Mouse (Mus musculus) G1E (cell line): ENCODE data around the gene Myh7b. TPM values are rescaled to one million over a fixed set of nuclear protein-coding genes. Genes with fewer than 3 reads are reported as not detected.

Experiments
- ATAC-seq: 2 replicates; pipeline ENCODE4 v1.8.0; 2016; ENCODE audit warnings: mild to moderate bottlenecking; ENCODE audit not compliant: insufficient number of reproducible peaks, poor library complexity, low FRiP score, severe bottlenecking; ENCODE audit errors: extremely low read depth
- DNase-seq: peaks from one replicate; pipeline ENCODE4 v3.0.0; 2012; ENCODE audit warnings: low spot score
- H3K27me3 ChIP-seq: 2 replicates; pipeline ENCODE4 v1.6.1; 2012; ENCODE audit warnings: mild to moderate bottlenecking, low read length, inconsistent platforms; ENCODE audit not compliant: insufficient read depth
- H3K36me3 ChIP-seq: replicated peaks from 2 replicates; pipeline ENCODE3; 2012; ENCODE audit warnings: mild to moderate bottlenecking, inconsistent platforms
- H3K4me1 ChIP-seq: 2 replicates; pipeline ENCODE4 v1.6.1; 2012; ENCODE audit warnings: low read depth, low read length, inconsistent platforms, mixed read lengths; ENCODE audit not compliant: insufficient read depth
- H3K4me3 ChIP-seq: 2 replicates; pipeline ENCODE4 v1.5.1; 2012; ENCODE audit warnings: low read depth, mild to moderate bottlenecking, inconsistent platforms, low read length, moderate library complexity, mixed read lengths
- H3K9me3 ChIP-seq: replicated peaks from 2 replicates; pipeline ENCODE4 v1.6.1; 2012; ENCODE audit warnings: inconsistent platforms
- CTCF ChIP-seq: IDR thresholded peaks from 2 replicates; pipeline ENCODE4 v1.5.1; 2012; ENCODE audit warnings: low read depth, low read length, inconsistent platforms, mixed read lengths
- GATA1 ChIP-seq: IDR thresholded peaks from 2 replicates; pipeline ENCODE4 v1.6.1; 2012; ENCODE audit warnings: borderline replicate concordance, low read length, inconsistent platforms, mixed read lengths
- GATA2 ChIP-seq: IDR thresholded peaks from 2 replicates; pipeline ENCODE4 v1.6.1; 2012; ENCODE audit warnings: low read depth, low read length, inconsistent platforms, borderline replicate concordance
- POLR2AphosphoS5 ChIP-seq: IDR thresholded peaks from 2 replicates; pipeline ENCODE4 v1.6.1; 2012; ENCODE audit warnings: low read depth, low read length, inconsistent platforms; ENCODE audit not compliant: insufficient replicate concordance
- TAL1 ChIP-seq: conservative IDR thresholded peaks from 2 replicates; pipeline ENCODE4 v1.6.1; 2012; ENCODE audit warnings: low read depth, low read length, inconsistent platforms, mixed read lengths
- polyA plus RNA-seq: library from polyadenylated mRNA; stranded (reverse); fragments of >175 nt; gene quantifications from 2 replicates; pipeline ENCODE4 v1.2.3, GENCODE M21; 2012
- total RNA-seq, 2 experiments: library from RNA; stranded (forward) in 1 of 2; stranded (reverse) in 1 of 2; fragments of 200-1000 nt in 1 of 2; fragments of >200 nt in 1 of 2; fragmentation: Nextera tagmentation in 1 of 2; gene quantifications; 2 replicates each; pipeline ENCODE4 v1.2.3; 2014 to 2017

Myh7b gene
- total and polyA plus RNA-seq, 3 experiments = 1.7 to 8.3 (median 2.3) TPM

- Histone ChIP-seq H3K9me3 (no peaks in the 10 kb centered on the region), H3K4me3 (no peak overlapping the region), H3K27me3 (peaks cover 25% of the 10 kb centered on the region; the same call in 1 of the 2 replicates), H3K36me3 (peaks cover 51% of the 10 kb centered on the region), H3K4me1 (peaks cover 14% of the 10 kb centered on the region)
- DNase-seq = no peak
- TF ChIP-seq GATA1 = no peak
- TF ChIP-seq CTCF = no peak
- no peak for TF ChIP-seq POLR2AphosphoS5
- TF ChIP-seq TAL1 = no peak
- no peak for ATAC-seq
These were observed 19.1 kb downstream of the Myh7b start for GRCm38 (mm10) chr2:155630153-155630552.

GRCm38 (mm10) chr2:155630590-155631416 is 19.8 kb downstream of the Myh7b start:
- Histone ChIP-seq H3K36me3 (peaks cover 57% of the 10 kb centered on the region), H3K27me3 (peaks cover 19% of the 10 kb centered on the region; the same call in 1 of the 2 replicates), H3K4me3 (no peak overlapping the region), H3K4me1 (peaks cover 14% of the 10 kb centered on the region), H3K9me3 (no peaks in the 10 kb centered on the region)
- ATAC-seq = no peak
- DNase-seq = no peak
- TF ChIP-seq CTCF (no peak), GATA1 (no peak), GATA2 (no peak), TAL1 (no peak), POLR2AphosphoS5 (no peak)

GRCm38 (mm10) chr2:155632138-155632936 is 21.3 kb downstream of the Myh7b start:
- Histone ChIP-seq H3K4me1 (peaks cover 9% of the 10 kb centered on the region), H3K9me3 (no peaks in the 10 kb centered on the region), H3K36me3 (peaks cover 72% of the 10 kb centered on the region), H3K27me3 (peaks cover 17% of the 10 kb centered on the region; the same call in 1 of the 2 replicates), H3K4me3 (no peak overlapping the region)
- ATAC-seq (no peak), DNase-seq (no peak)
- TF ChIP-seq GATA1 = no peak
- no peak for TF ChIP-seq GATA2

DNA sequence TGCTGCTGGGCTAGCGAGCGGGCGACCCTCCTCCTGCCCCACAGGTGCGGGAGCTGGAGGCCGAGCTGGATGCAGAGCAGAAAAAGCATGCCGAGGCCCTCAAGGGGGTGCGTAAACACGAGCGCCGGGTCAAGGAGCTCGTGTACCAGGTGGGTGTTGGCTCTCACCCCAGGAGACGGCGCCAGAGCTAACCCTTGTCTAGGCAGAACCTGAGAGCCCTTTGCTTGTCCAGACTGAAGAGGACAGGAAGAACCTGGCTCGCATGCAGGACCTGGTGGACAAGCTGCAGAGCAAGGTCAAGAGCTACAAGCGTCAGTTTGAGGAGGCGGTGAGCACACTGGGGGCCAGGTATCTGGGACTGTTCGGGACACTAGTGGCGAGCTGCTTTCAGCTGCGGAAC is 22.1 kb downstream of the Myh7b start:
- H3K9me3 ChIP-seq = no peaks in the 10 kb centered on the region
- peaks cover 9% of the 10 kb centered on the region for H3K4me1 ChIP-seq
- TF ChIP-seq TAL1 (no peak), GATA2 (no peak), POLR2AphosphoS5 (no peak), CTCF (no peak), GATA1 (no peak)
- H3K36me3 ChIP-seq = peaks cover 80% of the 10 kb centered on the region
- ATAC-seq = no peak
- DNase-seq = no peak
- H3K27me3 ChIP-seq = peaks cover 12% of the 10 kb centered on the region; the same call in 1 of the 2 replicates
- no peak overlapping the region for H3K4me3 ChIP-seq

DNA sequence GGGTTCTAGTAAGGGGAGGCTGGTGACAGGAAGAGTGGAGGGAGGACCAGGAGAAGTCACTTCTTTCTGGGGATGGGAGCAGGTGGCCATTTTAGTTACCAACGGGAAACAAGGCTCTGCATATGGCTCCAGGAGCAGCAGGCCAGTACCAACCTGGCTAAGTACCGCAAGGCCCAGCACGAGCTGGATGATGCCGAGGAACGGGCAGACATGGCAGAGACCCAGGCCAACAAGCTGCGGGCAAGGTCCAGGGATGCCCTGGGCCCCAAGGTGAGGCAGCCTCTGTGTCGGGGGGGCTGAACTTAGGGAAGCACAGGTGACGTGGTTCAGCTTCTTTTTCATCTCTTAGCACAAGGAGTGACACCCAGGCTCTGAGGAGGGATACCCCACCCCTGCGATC is 22.7 kb downstream of the Myh7b start:
- TF ChIP-seq GATA1 (no peak), GATA2 (no peak), TAL1 (no peak), POLR2AphosphoS5 (no peak), CTCF (no peak)
- H3K27me3 ChIP-seq = peaks cover 7% of the 10 kb centered on the region; the same call in 1 of the 2 replicates
- no peak overlapping the region for H3K4me3 ChIP-seq
- DNase-seq (no peak), ATAC-seq (no peak)
- H3K36me3 ChIP-seq = peaks cover 86% of the 10 kb centered on the region
- peaks cover 8% of the 10 kb centered on the region for H3K4me1 ChIP-seq
- no peaks in the 10 kb centered on the region for H3K9me3 ChIP-seq

DNA sequence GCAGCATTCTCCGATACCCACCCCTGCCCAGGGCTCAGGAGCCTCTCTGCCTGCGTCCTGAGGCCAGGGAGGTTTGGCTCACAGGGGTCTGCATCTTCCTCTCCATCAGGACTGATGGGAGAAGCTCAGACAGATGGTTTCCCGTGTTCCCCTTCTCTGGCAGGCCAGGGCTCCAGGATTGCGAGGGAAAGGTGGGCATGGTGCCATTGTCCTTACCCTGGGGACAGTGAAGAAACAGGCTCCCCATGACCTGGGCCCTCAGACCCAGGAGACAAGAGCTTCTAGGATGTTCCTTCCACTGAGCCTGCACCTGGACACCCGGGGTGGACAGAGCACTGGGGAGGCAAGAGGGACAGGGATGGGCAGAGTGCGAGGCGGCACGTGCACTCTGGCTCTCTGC is 23.6 kb downstream of the Myh7b start:
- H3K4me1 ChIP-seq = no peaks in the 10 kb centered on the region; the same call in 1 of the 2 replicates
- no peak overlapping the region for H3K4me3 ChIP-seq
- H3K9me3 ChIP-seq = no peaks in the 10 kb centered on the region
- peaks cover 95% of the 10 kb centered on the region for H3K36me3 ChIP-seq
- no peaks in the 10 kb centered on the region for H3K27me3 ChIP-seq
- TF ChIP-seq GATA2 (no peak), POLR2AphosphoS5 (no peak), CTCF (no peak), GATA1 (no peak), TAL1 (no peak)
- ATAC-seq (no peak), DNase-seq (no peak)
